Mouse (Mus musculus) heart, embryonic 14.5 days (tissue): ENCODE data around the gene Trcg1. TPM values are rescaled to one million over a fixed set of nuclear protein-coding genes. Genes with fewer than 3 reads are reported as not detected.

Experiments used
- ATAC-seq: fragments of 200-750 bp; cut with Nextera tagmentation; 2 replicates; pipeline ENCODE4 v1.8.0; 2017; ENCODE audit warnings: low read depth, moderate TSS enrichment; ENCODE audit not compliant: insufficient number of reproducible peaks, insufficient read depth, low FRiP score
- H3K27ac ChIP-seq, 2 experiments: fragments of 200-500 bp in 1 of 2; fragments of 300-500 bp in 1 of 2; sonication (generic) in 1 of 2; replicated peaks in 1 of 2; 2 replicates each; pipeline ENCODE4 v1.5.1; 2012 to 2014; ENCODE audit warnings: low read depth in 2 of 2, low read length in 2 of 2, control low read depth in 1 of 2, mild to moderate bottlenecking in 1 of 2, mixed read lengths in 1 of 2; ENCODE audit not compliant: control insufficient read depth in 1 of 2, insufficient read depth in 1 of 2
- H3K27me3 ChIP-seq: fragments of 300-500 bp; sonication (generic); 2 replicates; pipeline ENCODE4 v1.6.1; 2014; ENCODE audit warnings: mild to moderate bottlenecking, low read length, control low read depth; ENCODE audit not compliant: control insufficient read depth, insufficient read depth
- H3K36me3 ChIP-seq: fragments of 300-500 bp; sonication (generic); 2 replicates; pipeline ENCODE4 v1.6.1; 2014; ENCODE audit warnings: mild to moderate bottlenecking, control low read depth, low read length, mixed read lengths; ENCODE audit not compliant: control insufficient read depth, insufficient read depth
- H3K4me1 ChIP-seq, 2 experiments: fragments of 200-500 bp in 1 of 2; fragments of 300-500 bp in 1 of 2; sonication (generic) in 1 of 2; 2 replicates each; pipeline ENCODE4 v1.6.1; 2012 to 2014; ENCODE audit warnings: low read length in 2 of 2, control low read depth in 1 of 2, mixed read lengths in 1 of 2; ENCODE audit not compliant: control insufficient read depth in 2 of 2, insufficient read depth in 2 of 2
- H3K4me2 ChIP-seq: fragments of 300-500 bp; sonication (generic); 2 replicates; pipeline ENCODE4 v1.6.1; 2014; ENCODE audit warnings: mild to moderate bottlenecking, low read length
- H3K4me3 ChIP-seq, 2 experiments: fragments of 200-500 bp in 1 of 2; fragments of 300-500 bp in 1 of 2; sonication (generic) in 1 of 2; 2 replicates each; pipeline ENCODE4 v1.5.1; 2012 to 2014; ENCODE audit warnings: low read length in 2 of 2, mild to moderate bottlenecking in 2 of 2, control low read depth in 1 of 2, low read depth in 1 of 2, moderate library complexity in 1 of 2; ENCODE audit not compliant: control insufficient read depth in 1 of 2, insufficient read depth in 1 of 2
- H3K9ac ChIP-seq: fragments of 300-500 bp; sonication (generic); 2 replicates; pipeline ENCODE4 v1.6.1; 2014; ENCODE audit warnings: mild to moderate bottlenecking, low read length
- H3K9me3 ChIP-seq: fragments of 300-500 bp; sonication (generic); 2 replicates; pipeline ENCODE4 v1.6.1; 2016; ENCODE audit warnings: low read length, control low read depth; ENCODE audit not compliant: control insufficient read depth
- WGBS: fragments of 180-500 bp; shearing (Covaris S2); extraction: QIAGEN DNeasy Blood & Tissue Kit; methylation state at CpG from one replicate; pipeline ENCODE4 v1.1.7; 2014; 5-methylcytosine and 5-hydroxymethylcytosine counted together
- polyA plus RNA-seq: library from polyadenylated mRNA; unstranded; fragments of >200 nt; fragmentation: Nextera tagmentation; extraction: Ambion mirVana; gene quantifications from 2 replicates; pipeline ENCODE4 v1.2.1, GENCODE M21; 2014

Trcg1 gene
- polyA plus RNA-seq, 1 experiment from 2014 or later: not detected

DNA sequence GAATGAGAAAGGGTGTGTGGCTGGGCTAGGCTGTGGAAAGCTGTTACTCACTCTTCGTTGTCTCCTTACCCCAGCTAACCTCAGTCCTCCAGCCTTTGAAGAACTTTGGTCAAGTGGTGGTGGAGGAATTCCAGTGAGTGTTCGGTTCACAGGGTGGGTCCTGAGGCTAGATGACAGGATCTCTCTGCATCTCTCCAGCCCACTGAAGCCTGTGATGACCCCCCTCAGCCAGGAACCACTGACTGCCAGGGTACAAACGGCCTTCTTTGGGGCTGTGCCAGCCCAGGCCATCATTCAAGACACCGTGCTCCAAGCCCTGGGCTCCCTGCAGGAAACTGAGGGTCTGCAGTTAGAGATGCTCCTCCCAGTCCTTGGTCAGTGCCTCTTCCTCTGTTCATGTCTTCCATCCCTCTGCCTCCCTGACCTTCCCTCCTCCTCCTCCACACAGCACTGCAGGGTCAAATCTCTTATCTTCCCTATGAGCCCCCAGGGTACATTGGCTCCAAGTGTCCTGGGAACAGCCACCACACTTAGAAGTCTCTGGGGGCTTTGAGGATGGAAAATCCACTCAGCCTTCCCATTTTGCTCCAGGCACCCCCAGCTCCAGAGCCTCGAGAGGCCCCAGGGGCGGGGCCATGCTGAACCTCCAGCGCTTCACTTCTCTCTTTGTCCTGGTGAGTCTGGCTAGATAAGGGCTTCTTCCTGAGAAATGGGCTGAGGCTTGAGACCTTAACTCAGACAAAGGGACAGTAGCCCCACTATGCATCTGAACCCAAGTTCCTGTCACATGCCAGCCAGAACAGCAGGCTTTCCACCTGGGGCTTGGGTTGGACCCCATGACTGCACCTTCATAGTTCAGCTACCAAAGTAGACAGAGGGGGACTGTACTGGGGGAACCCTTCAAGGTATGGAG lies 11.9 kb downstream of the Trcg1 start:
- ATAC-seq: no peak
- Histone ChIP-seq H3K27me3 (no peaks in the 10 kb centered on the region), H3K4me3 (no peak overlapping the region), H3K4me2 (no peak overlapping the region), H3K36me3 (peaks cover 25% of the 10 kb centered on the region), H3K4me1 (peaks cover 7% of the 10 kb centered on the region in 2 experiments; a peak in 2 of 4 replicates), H3K9me3 (no peaks in the 10 kb centered on the region), H3K27ac (no peak overlapping the region), H3K9ac (no peak overlapping the region)
- 31% methylated on average over 7 of the region's 7 CpGs for WGBS

DNA sequence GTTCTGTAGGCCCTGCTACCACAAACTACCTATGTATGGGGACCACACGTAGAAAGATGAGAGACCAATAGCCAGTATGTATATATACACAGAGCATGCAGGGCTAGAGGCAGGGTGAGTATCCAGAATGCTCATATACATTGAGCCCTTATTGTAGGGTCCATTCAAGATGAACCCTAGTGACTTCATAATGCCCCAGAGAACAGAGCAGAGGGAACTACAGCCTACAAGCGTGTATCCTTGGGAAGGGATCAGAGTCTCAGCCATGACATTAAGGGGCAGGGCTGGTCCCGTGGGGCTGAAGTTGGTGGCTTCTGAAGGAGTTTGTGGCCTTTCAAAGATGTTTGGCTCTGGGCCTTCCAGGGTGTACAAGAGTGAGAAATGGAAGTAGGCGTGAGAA lies 13.7 kb downstream of the Trcg1 start:
- no peaks in the 10 kb centered on the region for H3K27me3 ChIP-seq
- ATAC-seq: no peak
- no peaks in the 10 kb centered on the region for H3K9me3 ChIP-seq
- peaks cover 42% of the 10 kb centered on the region for H3K36me3 ChIP-seq
- 89% methylated on average over 4 of the region's 4 CpGs for WGBS
- H3K4me1 ChIP-seq: peaks cover 7 to 12% of the 10 kb centered on the region in 2 experiments; a peak in 2 of 4 replicates
- H3K9ac ChIP-seq: no peak overlapping the region
- no peak overlapping the region for H3K27ac ChIP-seq
- no peak overlapping the region for H3K4me2 ChIP-seq
- H3K4me3 ChIP-seq: no peak overlapping the region

- ATAC-seq: no peak
- H3K27ac ChIP-seq: no peak overlapping the region
- no peak overlapping the region for H3K9ac ChIP-seq
- H3K4me1 ChIP-seq: peaks cover 7 to 15% of the 10 kb centered on the region in 2 experiments; a peak in 2 of 4 replicates
- H3K4me3 ChIP-seq: no peak overlapping the region
- H3K4me2 ChIP-seq: no peak overlapping the region
- H3K9me3 ChIP-seq: no peaks in the 10 kb centered on the region
- no peaks in the 10 kb centered on the region for H3K27me3 ChIP-seq
- peaks cover 52% of the 10 kb centered on the region for H3K36me3 ChIP-seq
- 88% methylated on average over 2 of the region's 2 CpGs for WGBS
Observed at GRCm38 (mm10) chr9:57251139-57251538, 14.8 kb downstream of the Trcg1 start.

- 75% methylated on average over 7 of the region's 7 CpGs for whole genome bisulfite sequencing
- Histone ChIP-seq H3K4me2 (no peak overlapping the region), H3K27ac (no peak overlapping the region), H3K36me3 (peaks cover 80% of the 10 kb centered on the region), H3K9ac (no peak overlapping the region), H3K4me1 (peaks cover 0 to 8% of the 10 kb centered on the region in 2 experiments; a peak in 1 of 4 replicates), H3K9me3 (no peaks in the 10 kb centered on the region), H3K27me3 (no peaks in the 10 kb centered on the region), H3K4me3 (no peak overlapping the region)
- no peak for ATAC-seq
Observed at GRCm38 (mm10) chr9:57254061-57254460, 17.7 kb downstream of the Trcg1 start.

DNA sequence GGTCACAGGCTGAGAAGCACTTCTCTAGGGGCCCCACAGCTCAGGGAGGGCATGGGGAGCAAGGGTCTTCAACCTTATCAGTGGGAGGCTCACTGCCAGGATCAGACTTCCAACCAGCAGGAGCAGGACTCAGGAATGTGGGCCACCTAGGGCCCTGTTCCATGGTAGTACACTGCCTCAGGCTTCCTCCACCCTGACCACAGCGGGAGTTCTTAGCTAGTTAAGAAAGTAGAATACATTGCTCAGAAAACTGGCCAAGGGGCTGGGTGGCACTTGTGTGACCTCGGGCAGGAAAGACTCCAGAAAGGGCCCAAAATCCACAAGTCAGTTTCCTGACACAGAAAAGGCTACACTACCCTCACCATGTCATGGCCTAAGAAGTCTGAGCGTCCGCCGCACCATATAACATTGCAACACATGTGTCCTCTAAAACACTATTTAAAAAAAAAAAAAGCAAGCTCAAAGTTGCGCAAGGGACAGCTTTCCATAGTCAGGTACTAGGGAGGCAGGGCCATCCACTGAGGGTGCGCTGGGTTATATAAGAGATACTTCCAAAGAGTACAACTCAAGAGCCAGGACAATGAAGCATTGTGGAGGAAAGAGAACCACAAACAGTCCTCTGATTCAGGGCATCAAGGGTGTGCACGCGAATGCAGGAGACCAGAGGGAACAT lies 18.6 kb downstream of the Trcg1 start:
- H3K36me3 ChIP-seq: peaks cover 80% of the 10 kb centered on the region

GRCm38 (mm10) chr9:57256309-57256708 lies 20.0 kb downstream of the Trcg1 start:
- no peak overlapping the region for H3K9ac ChIP-seq
- H3K4me1 ChIP-seq: peaks cover 6 to 22% of the 10 kb centered on the region in 2 experiments; a peak in 3 of 4 replicates
- no peak overlapping the region for H3K27ac ChIP-seq
- 94% methylated on average over 20 of the region's 20 CpGs for WGBS
- no peak for ATAC-seq
- peaks cover 75% of the 10 kb centered on the region for H3K36me3 ChIP-seq
- no peaks in the 10 kb centered on the region for H3K27me3 ChIP-seq
- H3K4me3 ChIP-seq: no peak overlapping the region
- H3K4me2 ChIP-seq: no peak overlapping the region
- no peaks in the 10 kb centered on the region for H3K9me3 ChIP-seq

More for the DNA sequence above, 18.6 kb downstream of the Trcg1 start:
- Histone ChIP-seq H3K9ac (no peak overlapping the region), H3K27ac (no peak overlapping the region), H3K27me3 (no peaks in the 10 kb centered on the region), H3K4me2 (no peak overlapping the region), H3K4me3 (no peak overlapping the region), H3K4me1 (peaks cover 0 to 10% of the 10 kb centered on the region in 2 experiments; a peak in 1 of 4 replicates), H3K9me3 (no peaks in the 10 kb centered on the region)
- 91% methylated on average over 9 of the region's 9 CpGs for WGBS
- ATAC-seq: no peak

DNA sequence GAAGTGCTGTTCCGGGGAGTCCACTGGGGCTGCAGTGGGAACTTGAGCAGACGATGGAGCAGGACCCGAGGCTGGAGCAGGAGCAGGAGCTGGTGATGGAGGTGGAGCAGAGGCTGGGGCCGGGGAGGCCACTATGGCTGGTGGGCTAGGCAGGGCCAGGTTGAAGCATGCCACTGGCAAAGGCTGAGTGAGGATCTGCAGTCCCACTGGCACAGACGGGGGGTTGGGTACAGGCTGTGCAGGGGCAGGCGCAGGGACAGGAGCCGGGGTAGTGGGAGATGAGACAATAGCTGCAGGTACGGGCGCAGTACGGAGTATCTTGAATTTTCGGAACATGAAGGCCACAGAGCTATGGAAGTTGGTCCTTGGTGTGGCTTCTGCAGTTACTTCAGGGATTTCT lies 20.5 kb downstream of the Trcg1 start:
- Histone ChIP-seq H3K4me1 (peaks cover 7 to 23% of the 10 kb centered on the region in 2 experiments; a peak in 3 of 4 replicates), H3K9me3 (no peaks in the 10 kb centered on the region), H3K36me3 (peaks cover 69% of the 10 kb centered on the region), H3K4me2 (no peak overlapping the region), H3K4me3 (no peak overlapping the region), H3K9ac (no peak overlapping the region), H3K27ac (no peak overlapping the region), H3K27me3 (no peaks in the 10 kb centered on the region)
- 88% methylated on average over 11 of the region's 11 CpGs for WGBS
- ATAC-seq: no peak
